Mouse (Mus musculus) kidney, embryonic 16.5 days (tissue): ENCODE results near the gene Bcl11a. TPM values are rescaled to one million over a fixed set of nuclear protein-coding genes. Genes with fewer than 3 reads are reported as not detected.

ENCODE experiments used
- ATAC-seq: fragments of 200-750 bp; cut with Nextera tagmentation; 2 replicates; pipeline ENCODE4 v1.8.0; 2017; ENCODE audit warnings: moderate TSS enrichment; ENCODE audit not compliant: low FRiP score, low TSS enrichment
- H3K27ac ChIP-seq: fragments of 300-500 bp; sonication (generic); 2 replicates; pipeline ENCODE4 v1.5.1; 2014; ENCODE audit warnings: low read length
- H3K27me3 ChIP-seq: fragments of 300-500 bp; sonication (generic); 2 replicates; pipeline ENCODE4 v1.6.1; 2014; ENCODE audit warnings: low read length, control low read depth, mixed read lengths; ENCODE audit not compliant: insufficient read depth
- H3K36me3 ChIP-seq: fragments of 300-500 bp; sonication (generic); 2 replicates; pipeline ENCODE4 v1.6.1; 2014; ENCODE audit warnings: low read length, control low read depth, mixed read lengths; ENCODE audit not compliant: insufficient read depth
- H3K4me1 ChIP-seq: fragments of 300-500 bp; sonication (generic); 2 replicates; pipeline ENCODE4 v1.6.1; 2014; ENCODE audit warnings: low read length, control low read depth, mixed read lengths; ENCODE audit not compliant: insufficient read depth
- H3K4me2 ChIP-seq: fragments of 300-500 bp; sonication (generic); replicated peaks from 2 replicates; pipeline ENCODE4 v1.6.1; 2014; ENCODE audit warnings: low read depth, low read length
- H3K4me3 ChIP-seq: fragments of 300-500 bp; sonication (generic); 2 replicates; pipeline ENCODE4 v1.5.1; 2014; ENCODE audit warnings: mild to moderate bottlenecking, low read length
- H3K9ac ChIP-seq: fragments of 300-500 bp; sonication (generic); replicated peaks from 2 replicates; pipeline ENCODE4 v1.6.1; 2014; ENCODE audit warnings: low read length
- H3K9me3 ChIP-seq: fragments of 300-500 bp; sonication (generic); 2 replicates; pipeline ENCODE4 v1.6.1; 2016; ENCODE audit warnings: low read length, control low read depth
- WGBS: fragments of 180-500 bp; shearing (Covaris S2); extraction: QIAGEN DNeasy Blood & Tissue Kit; methylation state at CpG from one replicate; pipeline ENCODE4 v1.1.7; 2014; 5-methylcytosine and 5-hydroxymethylcytosine counted together
- polyA plus RNA-seq: library from polyadenylated mRNA; unstranded; fragments of >200 nt; fragmentation: Nextera tagmentation; extraction: Ambion mirVana; gene quantifications from 2 replicates; pipeline ENCODE4 v1.2.1, GENCODE M21; 2015

The Bcl11a gene
- polyA plus RNA-seq, 1 experiment from 2014 or later, result 2.8 TPM

DNA sequence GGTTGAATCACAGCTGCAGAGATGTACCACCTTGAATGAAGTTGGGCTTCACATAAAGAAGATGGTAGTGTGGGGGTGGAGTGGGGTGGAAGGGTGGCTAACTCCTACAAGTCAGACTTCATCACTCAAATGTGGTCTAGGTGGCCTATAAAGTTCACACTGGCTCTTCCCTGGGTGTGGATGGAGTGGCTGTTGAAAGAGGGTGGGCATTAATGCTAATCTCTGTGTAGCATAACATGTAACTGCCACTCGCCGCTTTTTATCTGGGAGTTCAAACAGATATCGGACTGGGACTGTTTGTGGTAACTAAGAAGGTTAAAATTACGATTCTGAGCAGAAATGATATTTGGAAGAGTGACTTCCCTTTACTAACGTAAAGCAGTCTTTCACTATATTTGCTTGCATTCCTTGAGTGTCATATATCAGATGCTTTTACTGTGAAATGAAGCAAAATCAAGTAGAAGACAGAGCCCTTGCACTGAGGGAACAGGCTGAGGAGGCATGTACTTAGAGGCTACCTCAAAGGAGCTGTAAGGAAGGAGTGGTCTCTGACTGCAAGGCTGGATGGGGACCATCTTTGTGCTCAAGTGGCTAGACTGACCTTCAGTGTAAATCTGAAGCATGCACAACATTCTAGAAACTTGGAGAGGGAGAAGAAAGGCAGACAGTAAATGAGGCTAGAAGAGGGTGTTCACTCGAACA lies 58.4 kb downstream of the Bcl11a start:
- no peak overlapping the region for H3K27ac ChIP-seq
- ATAC-seq, result no peak
- H3K9me3 ChIP-seq, result peaks cover 5% of the 10 kb centered on the region; the same call in 1 of the 2 replicates
- H3K36me3 ChIP-seq, result no peaks in the 10 kb centered on the region
- no peak overlapping the region for H3K4me2 ChIP-seq
- H3K4me3 ChIP-seq, result no peak overlapping the region
- H3K27me3 ChIP-seq, result no peaks in the 10 kb centered on the region
- H3K9ac ChIP-seq, result no peak overlapping the region
- WGBS, result 62% methylated on average over 6 of the region's 6 CpGs
- no peaks in the 10 kb centered on the region for H3K4me1 ChIP-seq

GRCm38 (mm10) chr11:24137891-24138290 lies 60.0 kb downstream of the Bcl11a start:
- no peak overlapping the region for H3K4me2 ChIP-seq

DNA sequence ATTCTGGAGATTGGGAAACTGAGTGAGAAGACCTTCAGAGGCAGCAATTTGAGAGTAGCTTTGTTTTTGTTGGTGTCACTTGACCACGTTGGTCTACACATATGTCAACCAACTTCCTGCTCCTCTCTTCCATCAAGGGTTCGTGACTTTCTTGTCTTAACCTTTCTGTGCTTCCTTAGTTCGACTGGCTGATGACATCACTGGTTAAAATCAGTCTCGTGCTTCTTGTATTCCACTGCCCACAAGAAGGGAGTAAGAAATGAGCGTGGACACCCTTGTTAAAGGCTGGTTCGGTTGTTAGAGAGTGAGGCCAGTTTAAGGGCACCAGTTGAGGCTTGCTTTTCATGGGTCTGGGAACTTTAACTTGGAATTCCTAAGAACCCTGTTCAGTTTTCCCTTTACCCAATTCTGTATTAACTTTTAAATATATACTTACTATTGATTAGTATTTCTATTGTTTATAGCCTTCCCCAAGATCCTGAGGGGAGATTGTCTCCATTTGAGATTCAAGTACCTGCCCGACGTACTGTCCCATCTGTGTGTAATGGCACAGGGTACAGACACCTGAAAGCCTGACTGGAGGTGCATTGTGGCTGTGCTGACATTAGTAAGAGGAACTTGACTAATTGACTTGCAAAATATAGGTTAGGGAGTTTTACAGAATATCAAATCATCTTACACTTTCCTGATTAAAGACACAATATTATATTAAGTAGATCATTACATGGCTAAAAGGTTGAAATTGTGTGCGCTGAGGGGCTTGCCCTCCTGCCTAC lies 60.9 kb downstream of the Bcl11a start:
- Histone ChIP-seq H3K9ac (no peak overlapping the region), H3K27me3 (no peaks in the 10 kb centered on the region), H3K9me3 (peaks cover 5% of the 10 kb centered on the region; the same call in 1 of the 2 replicates), H3K36me3 (no peaks in the 10 kb centered on the region), H3K4me1 (peaks cover under 1% of the 10 kb centered on the region; the same call in 1 of the 2 replicates), H3K4me2 (no peak overlapping the region), H3K27ac (no peak overlapping the region), H3K4me3 (no peak overlapping the region)
- 74% methylated on average over 9 of the region's 9 CpGs for WGBS
- no peak for ATAC-seq

More at GRCm38 (mm10) chr11:24137891-24138290, 60.0 kb downstream of the Bcl11a start:
- Histone ChIP-seq H3K4me3 (no peak overlapping the region), H3K27me3 (no peaks in the 10 kb centered on the region), H3K4me1 (no peaks in the 10 kb centered on the region), H3K9ac (no peak overlapping the region), H3K36me3 (no peaks in the 10 kb centered on the region), H3K27ac (no peak overlapping the region), H3K9me3 (peaks cover 5% of the 10 kb centered on the region; the same call in 1 of the 2 replicates)
- no peak for ATAC-seq
- WGBS, result 92% methylated on average over 2 of the region's 2 CpGs

GRCm38 (mm10) chr11:24139432-24139831 lies 61.6 kb downstream of the Bcl11a start:
- H3K4me3 ChIP-seq, result no peak overlapping the region
- 79% methylated on average over 6 of the region's 6 CpGs for WGBS
- ATAC-seq, result no peak
- H3K4me2 ChIP-seq, result no peak overlapping the region
- H3K9ac ChIP-seq, result no peak overlapping the region
- H3K27ac ChIP-seq, result no peak overlapping the region
- no peaks in the 10 kb centered on the region for H3K36me3 ChIP-seq
- H3K4me1 ChIP-seq, result peaks cover 6% of the 10 kb centered on the region; the same call in 1 of the 2 replicates
- H3K27me3 ChIP-seq, result no peaks in the 10 kb centered on the region
- peaks cover 5% of the 10 kb centered on the region; the same call in 1 of the 2 replicates for H3K9me3 ChIP-seq

DNA sequence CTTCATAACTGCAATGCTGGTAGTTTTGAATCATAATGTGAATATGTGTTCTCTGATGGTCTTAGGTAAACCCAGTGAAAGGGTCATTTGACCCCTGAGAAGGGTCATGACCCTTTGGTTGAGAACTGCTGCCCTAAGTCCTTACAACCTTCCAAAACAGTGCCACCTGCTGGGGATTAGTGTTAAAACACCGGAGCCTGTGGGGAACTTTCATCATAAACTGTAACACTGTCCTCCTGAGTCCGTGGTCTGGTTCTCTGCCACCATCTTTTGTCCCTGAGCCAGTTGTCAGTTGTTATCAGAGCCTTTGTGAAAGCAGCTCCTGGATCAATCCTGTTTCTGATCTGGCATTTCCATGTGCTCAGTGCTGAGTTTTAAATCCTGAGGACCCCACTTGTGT lies 62.1 kb downstream of the Bcl11a start:
- no peaks in the 10 kb centered on the region for H3K36me3 ChIP-seq
- 95% methylated on average over 2 of the region's 2 CpGs for WGBS
- no peak overlapping the region for H3K4me2 ChIP-seq
- H3K4me1 ChIP-seq, result peaks cover 6% of the 10 kb centered on the region; the same call in 1 of the 2 replicates
- no peak for ATAC-seq
- no peak overlapping the region for H3K9ac ChIP-seq
- H3K27ac ChIP-seq, result no peak overlapping the region
- peaks cover 5% of the 10 kb centered on the region; the same call in 1 of the 2 replicates for H3K9me3 ChIP-seq
- no peak overlapping the region for H3K4me3 ChIP-seq
- H3K27me3 ChIP-seq, result no peaks in the 10 kb centered on the region

- no peak for ATAC-seq
- H3K27me3 ChIP-seq, result no peaks in the 10 kb centered on the region
- 87% methylated on average over 2 of the region's 2 CpGs for WGBS
- H3K36me3 ChIP-seq, result no peaks in the 10 kb centered on the region
- H3K4me1 ChIP-seq, result peaks cover 10% of the 10 kb centered on the region; the same call in 1 of the 2 replicates
- H3K9me3 ChIP-seq, result peaks cover 5% of the 10 kb centered on the region; the same call in 1 of the 2 replicates
- no peak overlapping the region for H3K4me2 ChIP-seq
- H3K27ac ChIP-seq, result no peak overlapping the region
- no peak overlapping the region for H3K9ac ChIP-seq
- no peak overlapping the region for H3K4me3 ChIP-seq
These were observed 63.1 kb downstream of the Bcl11a start for GRCm38 (mm10) chr11:24140948-24141347.

DNA sequence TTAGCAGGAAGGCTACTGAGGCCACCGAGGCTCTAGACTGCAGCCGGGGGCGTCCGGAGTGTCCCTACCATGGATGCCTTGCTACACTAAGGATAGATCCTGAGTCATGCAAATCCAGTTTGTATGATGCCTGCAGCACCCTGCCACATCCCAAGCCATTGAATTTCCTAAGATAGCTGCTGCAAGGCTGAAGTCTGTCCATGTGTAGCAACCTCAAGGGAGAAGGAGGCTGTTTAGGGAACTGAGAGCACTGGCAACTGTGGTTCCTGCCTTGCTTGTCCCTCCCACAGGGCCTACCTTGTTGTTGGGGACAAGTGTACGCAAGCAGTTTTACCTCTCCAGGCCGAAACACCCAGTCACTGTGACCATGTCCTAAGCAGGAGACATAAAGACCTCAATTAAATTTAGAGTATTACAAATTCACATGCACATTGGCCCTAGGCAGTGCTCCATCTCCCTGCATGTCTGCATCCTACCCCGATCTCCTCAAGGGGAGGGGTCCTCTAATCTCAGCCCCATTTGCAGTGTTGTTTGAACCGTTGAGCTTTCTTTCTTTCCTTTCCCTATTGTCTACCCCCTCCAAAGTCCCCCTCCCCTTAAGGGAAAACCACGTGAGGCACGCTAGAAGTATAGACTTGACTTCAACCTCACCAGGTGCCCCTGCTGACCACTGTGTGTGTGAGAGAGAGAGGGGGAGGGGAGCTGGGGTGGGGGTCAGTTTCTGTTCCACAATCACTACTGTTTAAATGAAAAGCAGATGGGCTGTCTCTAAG lies 63.8 kb downstream of the Bcl11a start:
- peaks cover 17% of the 10 kb centered on the region for H3K4me1 ChIP-seq
- H3K27ac ChIP-seq, result no peak overlapping the region
- 77% methylated on average over 10 of the region's 10 CpGs for WGBS
- H3K9ac ChIP-seq, result no peak overlapping the region
- no peak for ATAC-seq
- no peaks in the 10 kb centered on the region for H3K27me3 ChIP-seq
- H3K36me3 ChIP-seq, result no peaks in the 10 kb centered on the region
- H3K4me3 ChIP-seq, result no peak overlapping the region
- no peak overlapping the region for H3K4me2 ChIP-seq
- peaks cover 5% of the 10 kb centered on the region; the same call in 1 of the 2 replicates for H3K9me3 ChIP-seq

GRCm38 (mm10) chr11:24142316-24142715 lies 64.5 kb downstream of the Bcl11a start:
- Histone ChIP-seq H3K27me3 (no peaks in the 10 kb centered on the region), H3K27ac (no peak overlapping the region), H3K4me1 (peaks cover 17% of the 10 kb centered on the region), H3K36me3 (no peaks in the 10 kb centered on the region), H3K4me3 (no peak overlapping the region), H3K9me3 (peaks cover 5% of the 10 kb centered on the region; the same call in 1 of the 2 replicates), H3K4me2 (no peak overlapping the region), H3K9ac (no peak overlapping the region)
- no peak; the same call in 1 of the 2 replicates for ATAC-seq
- 37% methylated on average over 9 of the region's 9 CpGs for WGBS

GRCm38 (mm10) chr11:24144159-24144946 lies 66.5 kb downstream of the Bcl11a start:
- H3K9ac ChIP-seq, result no peak overlapping the region
- ATAC-seq, result peak; percentile 37; the same call in 1 of the 2 replicates
- no peaks in the 10 kb centered on the region for H3K36me3 ChIP-seq
- no peaks in the 10 kb centered on the region for H3K27me3 ChIP-seq
- H3K4me3 ChIP-seq, result no peak overlapping the region
- 57% methylated on average over 16 of the region's 16 CpGs for WGBS
- H3K4me1 ChIP-seq, result peaks cover 17% of the 10 kb centered on the region
- no peak overlapping the region for H3K27ac ChIP-seq
- no peak overlapping the region for H3K4me2 ChIP-seq
- peaks cover 5% of the 10 kb centered on the region; the same call in 1 of the 2 replicates for H3K9me3 ChIP-seq
